ENCODE assay signal across 10 mouse cellular contexts in the genomic region with DNA sequence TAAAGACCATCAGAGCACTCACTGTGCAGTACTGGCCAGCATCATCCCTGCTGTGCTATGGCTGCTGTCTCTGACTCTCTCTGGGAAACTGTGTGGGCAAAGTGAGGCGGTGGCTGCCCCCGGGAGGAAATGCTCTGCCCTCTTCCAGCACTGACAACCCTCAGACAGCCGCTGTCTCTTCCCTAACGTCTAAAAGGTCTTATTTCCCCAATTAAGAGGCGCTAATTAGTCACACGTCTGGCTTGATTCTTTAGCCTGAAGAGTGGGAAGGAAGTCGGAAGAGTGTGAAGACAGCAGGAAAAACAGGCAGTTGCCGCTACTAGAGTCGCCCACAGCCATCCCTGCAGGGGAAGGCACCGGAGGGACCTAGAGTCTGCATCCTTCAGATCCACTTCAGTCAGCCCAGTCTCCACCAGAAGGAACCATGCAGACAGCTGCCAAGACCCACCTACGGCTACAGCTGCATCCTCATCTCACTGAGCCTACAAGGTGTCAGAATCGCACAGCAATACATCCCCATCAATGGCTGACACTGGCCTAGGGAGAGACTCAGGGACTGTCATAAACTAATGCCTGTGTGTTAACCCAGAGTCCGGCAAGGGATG. TPM values are rescaled to one million over a fixed set of nuclear protein-coding genes. Genes with fewer than 3 reads are reported as not detected.
DNase-seq lines count a peak whose midpoint lies in the region; ATAC-seq lines count a peak whose summit lies in the region.
"Had no signal": no experiment of that assay in that cellular context is flagged by ENCODE, and none has a peak within 500 bp of the region (broad histone marks: within the 10 kb centered on the region; RNA-seq: fewer than 3 reads in every experiment).

No protein-coding gene starts in this region.

- H3K27me3 ChIP-seq in hindbrain, embryonic 10.5 days (ENCODE audit: insufficient read depth, poor library complexity, severe bottlenecking) = 0 out of 2 replicates have a peak, but pooled peaks cover 4% of the 10 kb centered on the region
- H3K27me3 ChIP-seq in hindbrain, embryonic 11.5 days (ENCODE audit: control insufficient read depth, insufficient read depth, low read length) = no peaks in the 10 kb centered on the region
- no peaks in the 10 kb centered on the region for H3K27me3 ChIP-seq in hindbrain, embryonic 16.5 days (replicated peaks; ENCODE audit: control insufficient read depth, insufficient read depth, low read length)

- DNase-seq in hindbrain, embryonic 10.5 days (ENCODE audit: low spot score) = no peak
- no peak for DNase-seq in hindbrain, embryonic 11.5 days (ENCODE audit: low spot score)
- DNase-seq in cerebellum, adult 9-11 months = no peak
- DNase-seq in gastrocnemius, postnatal 14 days = no peak
- DNase-seq in spleen, postnatal 10 days (ENCODE audit: low spot score in 2 of 2) = no peak

- ATAC-seq in hindbrain, embryonic 11.5 days (ENCODE audit: low FRiP score) = no peak
- peak; percentile 37 for ATAC-seq in common myeloid progenitor, adult 5-6 weeks (replicated peaks; ENCODE audit: low read depth, poor library complexity, severe bottlenecking)
- peak; percentile 21; the same call in 1 of the 2 replicates for ATAC-seq in hindbrain, embryonic 16.5 days
- ATAC-seq in megakaryocyte, adult 5-6 weeks (ENCODE audit: poor library complexity, severe bottlenecking) = peak; percentile 64

- peak overlapping the region; percentile 25; the same call in 1 of the 2 replicates for H3K27ac ChIP-seq in hindbrain, embryonic 10.5 days
- H3K27ac ChIP-seq in hindbrain, embryonic 11.5 days (ENCODE audit: low read depth, low read length) = no peak overlapping the region
- H3K27ac ChIP-seq in hindbrain, embryonic 16.5 days (ENCODE audit: low read depth, low read length) = 0 out of 2 replicates have a peak overlapping the region, but pooled peaks have one; percentile 29

- H3K9ac ChIP-seq in hindbrain, embryonic 11.5 days (ENCODE audit: low read depth, low read length) = no peak overlapping the region
- H3K9ac ChIP-seq in hindbrain, embryonic 16.5 days (ENCODE audit: low read depth, low read length) = 0 out of 2 replicates have a peak overlapping the region, but pooled peaks have one; percentile 17

- no peaks in the 10 kb centered on the region for H3K9me3 ChIP-seq in hindbrain, embryonic 10.5 days
- H3K9me3 ChIP-seq in hindbrain, embryonic 11.5 days (ENCODE audit: control insufficient read depth, low read length) = no peaks in the 10 kb centered on the region
- no peaks in the 10 kb centered on the region for H3K9me3 ChIP-seq in hindbrain, embryonic 16.5 days (ENCODE audit: control insufficient read depth, low read length)

- peaks cover 74% of the 10 kb centered on the region for H3K4me1 ChIP-seq in hindbrain, embryonic 10.5 days (replicated peaks)
- H3K4me1 ChIP-seq in hindbrain, embryonic 11.5 days (replicated peaks; ENCODE audit: control insufficient read depth, insufficient read depth, low read length) = peaks cover 2% of the 10 kb centered on the region; the same call in 1 of the 2 replicates
- H3K4me1 ChIP-seq in hindbrain, embryonic 16.5 days (ENCODE audit: control insufficient read depth, insufficient read depth, low read depth, low read length) = peaks cover 12% of the 10 kb centered on the region

- WGBS in hindbrain, embryonic 10.5 days = 40% methylated on average over 13 of the region's 13 CpGs
- WGBS in hindbrain, embryonic 11.5 days = 46% methylated on average over 13 of the region's 13 CpGs
- 30% methylated on average over 13 of the region's 13 CpGs for WGBS in hindbrain, embryonic 16.5 days

- intact Hi-C loops in gastrocnemius, postnatal 14 days (cut with DNase I; ENCODE audit: low total_unique reads) = no loop called here

- no peaks in the 10 kb centered on the region for H3K36me3 ChIP-seq in hindbrain, embryonic 10.5 days
- H3K36me3 ChIP-seq in hindbrain, embryonic 11.5 days (ENCODE audit: control insufficient read depth, insufficient read depth, low read length) = no peaks in the 10 kb centered on the region
- no peaks in the 10 kb centered on the region for H3K36me3 ChIP-seq in hindbrain, embryonic 16.5 days (ENCODE audit: control insufficient read depth, insufficient read depth, low read length)

- H3K4me2 ChIP-seq in hindbrain, embryonic 11.5 days (replicated peaks; ENCODE audit: low read depth, low read length) = no peak overlapping the region
- no peak overlapping the region for H3K4me2 ChIP-seq in hindbrain, embryonic 16.5 days (ENCODE audit: low read length)

- no peak overlapping the region for H3K4me3 ChIP-seq in hindbrain, embryonic 10.5 days
- H3K4me3 ChIP-seq in hindbrain, embryonic 11.5 days (ENCODE audit: low read depth, low read length) = no peak overlapping the region
- H3K4me3 ChIP-seq in hindbrain, embryonic 16.5 days (ENCODE audit: low read length) = no peak overlapping the region

RNA-seq across cellular contexts. Expression of a gene that starts 38.6 kb away (rescaled TPM):
- polyA plus RNA-seq in hindbrain, embryonic 10.5 days (2016; fragmentation: Nextera tagmentation; extraction: Ambion mirVana) = 0.25 and 0.50 TPM in 2 replicates
- polyA plus RNA-seq in hindbrain, embryonic 11.5 days (2014; fragmentation: Nextera tagmentation; extraction: Ambion mirVana) = 0.31 and 0.85 TPM in 2 replicates
- not detected in 2 replicates for total RNA-seq in common myeloid progenitor, adult 5-6 weeks (2017)
- polyA plus RNA-seq in hindbrain, embryonic 16.5 days (2015; fragmentation: Nextera tagmentation; extraction: Ambion mirVana) = 0.86 and 1.8 TPM in 2 replicates
- not detected in 2 replicates for total RNA-seq in megakaryocyte, adult 5-6 weeks (2015)
- total RNA-seq in megakaryocyte, adult 5-6 weeks (2017) = not detected in 2 replicates
- 1 to 10 TPM in 1 of 2 experiments, under 1 TPM in 1; 0.94 to 2.0 TPM for total RNA-seq in gastrocnemius, postnatal 14 days (2021)

RNA-seq across cellular contexts. Expression of a gene that starts 50.0 kb away (rescaled TPM):
- polyA plus RNA-seq in hindbrain, embryonic 10.5 days (2016; fragmentation: Nextera tagmentation; extraction: Ambion mirVana) = not detected in 2 replicates
- polyA plus RNA-seq in hindbrain, embryonic 11.5 days (2014; fragmentation: Nextera tagmentation; extraction: Ambion mirVana) = not detected in 2 replicates
- total RNA-seq in common myeloid progenitor, adult 5-6 weeks (2017) = not detected in 2 replicates
- not detected in 2 replicates for polyA plus RNA-seq in hindbrain, embryonic 16.5 days (2015; fragmentation: Nextera tagmentation; extraction: Ambion mirVana)
- not detected in 2 replicates for total RNA-seq in megakaryocyte, adult 5-6 weeks (2015)
- total RNA-seq in megakaryocyte, adult 5-6 weeks (2017) = not detected in 2 replicates
- total RNA-seq in gastrocnemius, postnatal 14 days (2021) = not detected
- polyA plus RNA-seq: heart, embryonic 14.5 days; testis, adult 2 months had no signal
